Mouse (Mus musculus) heart, adult 2 months (tissue): ENCODE results near the gene Etfb.

ENCODE experiments used
- CTCF ChIP-seq: fragments of 200-600 bp; IDR thresholded peaks from 2 replicates; pipeline ENCODE4 v1.8.1; 2022; ENCODE audit warnings: antibody characterized with exemption, mild to moderate bottlenecking, moderate library complexity
- EP300 ChIP-seq: fragments of 200-500 bp; IDR thresholded peaks from 2 replicates; pipeline ENCODE4 v1.6.1; 2011; ENCODE audit warnings: low read depth, low read length, control low read depth; ENCODE audit not compliant: insufficient read depth
- POLR2A ChIP-seq: fragments of 200-500 bp; IDR thresholded peaks from 2 replicates; pipeline ENCODE4 v1.6.1; 2011; ENCODE audit warnings: mild to moderate bottlenecking, low read depth, low read length, control low read depth; ENCODE audit not compliant: insufficient read depth

DNA sequence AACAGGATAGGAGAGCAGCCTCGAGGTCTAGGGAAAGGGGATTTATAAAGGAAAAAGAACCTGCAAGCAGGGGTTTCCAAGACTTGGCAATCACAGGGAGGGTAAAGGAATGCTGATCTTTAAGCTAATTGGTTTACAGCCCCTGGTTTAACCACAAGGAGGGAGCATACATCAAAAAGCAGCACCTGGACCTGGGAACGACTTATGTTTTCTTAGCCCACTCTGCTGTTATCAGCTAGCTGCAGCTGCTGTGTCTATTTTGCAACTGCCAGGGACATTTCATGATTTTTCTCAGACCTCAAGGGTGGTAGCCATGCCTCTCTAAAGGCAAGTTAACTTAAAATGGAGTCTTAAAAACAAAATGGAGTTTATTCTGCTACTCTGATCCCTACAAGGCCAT, 41.2 kb upstream of the Etfb start:
- TF ChIP-seq CTCF (no peak), POLR2A (no peak), EP300 (no peak)
